Mouse (Mus musculus) left cerebral cortex, postnatal 25 days (tissue): ENCODE results near the gene Galnt2. TPM values are rescaled to one million over a fixed set of nuclear protein-coding genes. Genes with fewer than 3 reads are reported as not detected.
A peak's percentile ranks its signal among the peaks of the same experiment; 100 is the strongest.

Experiments used
- DNase-seq, 2 experiments: peaks; one replicate each; pipeline ENCODE4 v3.0.0; 2022; ENCODE audit warnings: low spot score in 2 of 2, mixed read lengths in 1 of 2
- intact Hi-C: fragments of 180-260 bp; cut with DNase I; formaldehyde crosslinking; loops from one replicate; pipeline ENCODE4 v1.15.1; 2025
- total RNA-seq, 2 experiments: library from RNA; stranded (reverse); gene quantifications; 2 replicates each; pipeline ENCODE4 v1.2.3; 2021

Gene Galnt2
- total RNA-seq, 2 experiments from 2014 or later = 41.0 to 59.6 TPM

- DNase-seq = peak in 1 of 2 experiments; percentile 19
Observed at GRCm38 (mm10) chr8:124231485-124232279, 491 bp downstream of the Galnt2 start.

GRCm38 (mm10) chr8:124232280-124232600 is 1.0 kb downstream of the Galnt2 start:
- intact Hi-C loops = loop anchor here (5.0 kb wide), 5 partner anchors 45 to 180 kb away; no protein-coding TSS in a partner anchor
- no peak for DNase-seq

More at GRCm38 (mm10) chr8:124231485-124232279, 491 bp downstream of the Galnt2 start:
- intact Hi-C loops = loop anchor here (5.0 kb wide), 5 partner anchors 46 to 179 kb away; no protein-coding TSS in a partner anchor

- no peak for DNase-seq
- intact Hi-C loops = loop anchor here (5.0 kb wide), 5 partner anchors 43 to 182 kb away; no protein-coding TSS in a partner anchor
Observed at GRCm38 (mm10) chr8:124234496-124234895, 3.3 kb downstream of the Galnt2 start.

GRCm38 (mm10) chr8:124235536-124235935 is 4.3 kb downstream of the Galnt2 start:
- DNase-seq = no peak
- intact Hi-C loops = no loop called here

GRCm38 (mm10) chr8:124239350-124239749 is 8.2 kb downstream of the Galnt2 start:
- intact Hi-C loops = no loop called here
- DNase-seq = no peak

- DNase-seq = no peak
- intact Hi-C loops = no loop called here
Observed at GRCm38 (mm10) chr8:124240932-124241331, 9.7 kb downstream of the Galnt2 start.

- no peak for DNase-seq
- intact Hi-C loops = no loop called here
Observed at GRCm38 (mm10) chr8:124242208-124242607, 11.0 kb downstream of the Galnt2 start.

- intact Hi-C loops = no loop called here
- no peak for DNase-seq
Observed at GRCm38 (mm10) chr8:124242913-124243312, 11.7 kb downstream of the Galnt2 start.

- intact Hi-C loops = no loop called here
- DNase-seq = no peak
Observed at GRCm38 (mm10) chr8:124247581-124247980, 16.4 kb downstream of the Galnt2 start.

- DNase-seq = no peak
- intact Hi-C loops = no loop called here
Observed at GRCm38 (mm10) chr8:124248688-124249087, 17.5 kb downstream of the Galnt2 start.

GRCm38 (mm10) chr8:124250255-124250654 is 19.1 kb downstream of the Galnt2 start:
- DNase-seq = no peak
- intact Hi-C loops = no loop called here

GRCm38 (mm10) chr8:124250785-124251184 is 19.6 kb downstream of the Galnt2 start:
- no peak for DNase-seq
- intact Hi-C loops = no loop called here

- intact Hi-C loops = no loop called here
- DNase-seq = peak; percentile 55 to 78
Observed at GRCm38 (mm10) chr8:124252533-124252950, 21.4 kb downstream of the Galnt2 start.

GRCm38 (mm10) chr8:124253939-124254338 is 22.7 kb downstream of the Galnt2 start:
- intact Hi-C loops = no loop called here

GRCm38 (mm10) chr8:124256841-124257240 is 25.6 kb downstream of the Galnt2 start:
- intact Hi-C loops = no loop called here

More at GRCm38 (mm10) chr8:124253939-124254338, 22.7 kb downstream of the Galnt2 start:
- DNase-seq = no peak

GRCm38 (mm10) chr8:124257363-124257762 is 26.2 kb downstream of the Galnt2 start:
- intact Hi-C loops = no loop called here
- peak; percentile 36 to 63 for DNase-seq

More at GRCm38 (mm10) chr8:124256841-124257240, 25.6 kb downstream of the Galnt2 start:
- DNase-seq = no peak

- no peak for DNase-seq
- intact Hi-C loops = no loop called here
Observed at GRCm38 (mm10) chr8:124259146-124259545, 28.0 kb downstream of the Galnt2 start.

GRCm38 (mm10) chr8:124259925-124260324 is 28.7 kb downstream of the Galnt2 start:
- no peak for DNase-seq
- intact Hi-C loops = no loop called here

- DNase-seq = no peak
- intact Hi-C loops = no loop called here
Observed at GRCm38 (mm10) chr8:124260371-124260770, 29.2 kb downstream of the Galnt2 start.

GRCm38 (mm10) chr8:124263058-124263457 is 31.9 kb downstream of the Galnt2 start:
- intact Hi-C loops = no loop called here
- no peak for DNase-seq

GRCm38 (mm10) chr8:124264032-124264431 is 32.8 kb downstream of the Galnt2 start:
- no peak for DNase-seq
- intact Hi-C loops = no loop called here
